Mouse (Mus musculus) fat pad, adult 2 months (tissue): ENCODE measurements around the gene Xlr5a.
"Not testable (repeated sequence)": the region's sequence is repeated elsewhere in the genome, so short reads cannot be mapped to it uniquely, and the experiment has no call there.

ENCODE experiments used
- DNase-seq: peaks from one replicate; pipeline ENCODE4 v3.0.0-alpha.2; 2011; ENCODE audit warnings: low read depth, low spot score; ENCODE audit errors: extremely low read depth

Xlr5a gene

GRCm38 (mm10) chrX:73292876-73293275 lies at the start of gene Xlr5a, which contains the start of gene Xlr5c:
TSS of gene Xlr5a (minus strand) at chrX:73292976.
TSS of gene Xlr5c (minus strand) at chrX:73292976.
- not testable (repeated sequence) for DNase-seq

- no peak for DNase-seq
Observed at GRCm38 (mm10) chrX:73342483-73342895, 49.7 kb upstream of the Xlr5a start, which contains the start of gene Zfp275. TSS of gene Zfp275 (plus strand) at chrX:73342621.

DNA sequence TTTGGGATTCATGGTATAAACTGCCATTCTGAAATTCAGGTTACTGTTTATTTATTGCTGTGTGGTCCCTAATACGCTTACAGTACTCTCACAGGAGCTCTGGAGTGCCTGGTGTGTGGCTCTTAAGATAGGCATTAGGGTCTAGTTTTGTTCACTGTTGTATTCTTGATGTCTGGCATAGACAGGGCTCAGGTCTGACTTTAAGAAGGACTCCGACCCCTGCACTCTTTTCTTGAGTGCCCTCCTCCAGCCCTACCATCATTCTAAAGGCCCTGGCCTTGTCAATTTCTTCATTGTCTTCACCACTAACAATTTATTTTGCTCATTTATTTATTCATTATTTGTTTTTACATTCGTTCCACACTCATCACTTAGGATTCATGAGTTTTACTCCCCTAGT lies 49.3 kb upstream of the Xlr5a start:
- DNase-seq = no peak

DNA sequence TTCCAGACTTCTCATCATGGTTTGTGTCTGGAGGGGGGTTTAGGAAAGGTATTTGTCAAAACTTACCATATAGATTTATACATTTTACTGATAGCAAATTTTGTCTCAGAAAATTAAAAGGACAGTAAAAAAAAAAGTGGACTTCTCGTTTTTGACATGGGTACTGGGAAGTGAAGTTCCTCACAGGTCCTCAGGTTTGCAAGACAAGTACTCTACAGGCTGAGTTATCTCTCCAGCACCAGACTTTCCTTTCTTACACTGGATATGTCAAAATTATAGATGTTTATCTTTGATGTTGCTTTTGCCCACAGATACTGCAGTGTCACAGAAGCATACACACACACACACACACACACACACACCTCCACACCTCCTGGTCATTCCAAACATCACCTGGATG lies 48.7 kb upstream of the Xlr5a start:
- DNase-seq = no peak

DNA sequence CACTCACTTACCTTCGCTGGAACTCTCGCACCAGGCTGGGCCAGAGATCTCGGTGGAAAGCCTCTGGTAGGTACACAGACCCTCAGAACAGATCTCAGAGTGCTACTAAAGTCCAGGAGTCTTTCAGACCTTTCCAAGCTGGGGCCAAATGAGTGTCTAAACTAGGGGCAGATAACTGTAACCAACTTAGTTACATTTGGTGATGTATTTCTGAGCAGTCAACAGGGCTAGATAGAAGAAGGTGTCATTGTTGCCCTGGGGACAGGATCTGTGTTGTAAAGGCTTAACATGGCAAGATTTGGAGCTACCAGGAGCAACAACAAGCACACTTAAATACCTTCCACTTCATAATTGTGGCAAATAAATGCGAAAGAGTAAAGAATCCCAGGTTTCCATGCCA lies 44.0 kb upstream of the Xlr5a start, which contains the start of gene Gm45015:
Gene Gm45015 (minus strand): TSS at position 101 of the 400 bp plus-strand sequence.
- no peak for DNase-seq

GRCm38 (mm10) chrX:73333548-73333947 lies 40.8 kb upstream of the Xlr5a start:
- DNase-seq = no peak

GRCm38 (mm10) chrX:73327215-73327614 lies 34.4 kb upstream of the Xlr5a start:
- DNase-seq = no peak

DNA sequence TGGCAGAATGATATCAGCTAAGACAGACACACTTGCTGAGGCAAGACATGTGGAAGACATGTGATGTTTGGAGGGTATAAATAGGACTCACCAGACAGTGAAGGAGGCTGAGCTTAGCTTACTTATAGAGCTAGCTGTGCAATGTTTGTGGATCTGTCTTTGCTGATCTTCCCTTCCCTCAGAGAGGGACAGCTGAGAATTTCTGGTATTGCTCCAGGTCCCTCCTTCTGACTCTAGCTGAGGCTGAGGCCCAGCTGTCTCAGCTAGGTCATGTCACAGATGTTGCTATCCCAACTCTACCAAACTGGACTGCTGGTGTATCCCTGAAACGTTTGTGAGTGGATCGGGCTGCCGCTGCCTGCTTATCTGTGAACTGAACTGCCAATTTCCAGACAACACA lies 28.3 kb upstream of the Xlr5a start:
- DNase-seq = no peak

DNA sequence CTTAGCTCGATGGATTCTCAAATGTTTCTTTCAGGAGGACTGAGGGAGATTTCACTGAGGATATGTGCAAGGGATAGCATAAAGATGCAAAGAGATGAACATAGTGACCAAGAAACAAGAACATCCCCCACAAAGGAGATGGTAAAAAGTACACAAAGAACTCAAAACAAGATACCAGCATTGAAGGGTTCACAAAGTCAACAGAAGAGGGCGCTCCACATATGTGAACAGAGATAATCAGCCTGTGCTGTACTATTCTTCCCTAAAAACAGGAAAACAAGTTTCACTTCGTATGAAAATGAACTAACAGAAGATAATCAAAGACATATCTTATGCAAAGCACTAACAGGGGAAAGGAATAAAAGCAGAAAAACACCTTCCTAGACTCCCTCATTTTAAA lies 19.7 kb upstream of the Xlr5a start:
- no peak for DNase-seq

DNA sequence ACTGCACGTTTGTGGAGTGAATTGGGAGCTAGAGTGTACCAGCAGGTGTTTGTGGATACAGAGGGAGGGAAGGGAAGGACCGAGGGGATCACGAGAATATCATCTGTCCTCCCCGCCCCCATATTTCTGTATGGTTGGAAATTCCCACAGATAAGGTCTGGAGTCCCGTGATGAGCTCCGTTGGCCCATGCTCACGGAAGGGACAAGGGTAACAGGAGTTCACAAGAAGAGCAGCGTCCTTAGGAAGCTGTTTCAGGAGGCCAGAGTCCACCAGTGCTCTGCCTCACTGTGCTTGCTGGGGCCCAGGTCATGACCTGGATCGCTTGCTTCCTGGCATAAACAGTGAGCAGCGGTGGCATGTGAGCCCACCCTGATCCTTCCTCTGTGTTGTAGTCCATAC lies 3.0 kb upstream of the Xlr5a start:
- not testable (repeated sequence) for DNase-seq

- DNase-seq = not testable (repeated sequence)
Observed at GRCm38 (mm10) chrX:73265270-73265669, 27.5 kb downstream of the Xlr5a start, which contains the start of gene Xlr3c. TSS of gene Xlr3c (minus strand) at chrX:73265390.

- DNase-seq = not testable (repeated sequence)
Observed at GRCm38 (mm10) chrX:73262428-73262827, 30.3 kb downstream of the Xlr5a start.

GRCm38 (mm10) chrX:73242821-73243325 lies 49.9 kb downstream of the Xlr5a start, which contains the start of gene Xlr4c:
TSS of gene Xlr4c (minus strand) at chrX:73243130.
- DNase-seq = not testable (repeated sequence)

- DNase-seq = no peak
Observed at GRCm38 (mm10) chrX:73229288-73229687, 63.5 kb downstream of the Xlr5a start.

GRCm38 (mm10) chrX:73228606-73229214 lies 64.1 kb downstream of the Xlr5a start:
- no peak for DNase-seq

DNA sequence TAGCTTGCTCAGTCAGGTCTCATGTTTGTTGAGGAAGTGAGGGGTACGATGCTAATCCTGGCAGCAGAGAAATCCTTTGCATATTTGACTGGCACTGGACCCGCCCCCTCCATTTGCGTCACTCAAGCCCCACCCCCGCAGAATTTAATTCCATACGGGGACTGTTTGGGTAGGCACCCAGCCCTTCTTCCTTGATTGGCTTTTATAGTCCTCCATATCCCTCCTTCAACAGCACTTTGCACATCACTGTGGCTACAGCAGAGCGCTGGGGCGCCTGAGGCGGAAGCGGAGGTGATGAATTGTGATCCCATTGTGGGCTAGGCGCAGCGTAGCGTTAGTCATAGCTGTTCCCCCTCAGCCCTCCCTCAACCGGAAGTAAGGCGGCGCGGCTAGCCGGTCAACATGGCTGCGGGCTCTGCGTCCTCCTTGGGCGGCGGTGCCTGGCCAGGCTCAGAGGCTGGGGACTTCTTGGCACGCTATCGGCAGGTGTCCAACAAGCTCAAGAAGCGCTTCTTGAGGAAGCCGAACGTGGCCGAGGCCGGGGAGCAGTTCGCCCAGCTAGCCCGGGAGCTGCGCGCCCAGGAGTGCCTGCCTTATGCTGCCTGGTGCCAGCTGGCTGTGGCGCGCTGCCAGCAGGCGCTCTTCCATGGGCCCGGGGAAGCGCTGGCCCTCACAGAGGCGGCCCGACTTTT lies 64.7 kb downstream of the Xlr5a start, which contains the start of gene F8a:
Gene F8a (plus strand): TSS at position 378 of the 692 bp plus-strand sequence.
- no peak for DNase-seq

- no peak for DNase-seq
Observed at GRCm38 (mm10) chrX:73225365-73225764, 67.4 kb downstream of the Xlr5a start.

DNA sequence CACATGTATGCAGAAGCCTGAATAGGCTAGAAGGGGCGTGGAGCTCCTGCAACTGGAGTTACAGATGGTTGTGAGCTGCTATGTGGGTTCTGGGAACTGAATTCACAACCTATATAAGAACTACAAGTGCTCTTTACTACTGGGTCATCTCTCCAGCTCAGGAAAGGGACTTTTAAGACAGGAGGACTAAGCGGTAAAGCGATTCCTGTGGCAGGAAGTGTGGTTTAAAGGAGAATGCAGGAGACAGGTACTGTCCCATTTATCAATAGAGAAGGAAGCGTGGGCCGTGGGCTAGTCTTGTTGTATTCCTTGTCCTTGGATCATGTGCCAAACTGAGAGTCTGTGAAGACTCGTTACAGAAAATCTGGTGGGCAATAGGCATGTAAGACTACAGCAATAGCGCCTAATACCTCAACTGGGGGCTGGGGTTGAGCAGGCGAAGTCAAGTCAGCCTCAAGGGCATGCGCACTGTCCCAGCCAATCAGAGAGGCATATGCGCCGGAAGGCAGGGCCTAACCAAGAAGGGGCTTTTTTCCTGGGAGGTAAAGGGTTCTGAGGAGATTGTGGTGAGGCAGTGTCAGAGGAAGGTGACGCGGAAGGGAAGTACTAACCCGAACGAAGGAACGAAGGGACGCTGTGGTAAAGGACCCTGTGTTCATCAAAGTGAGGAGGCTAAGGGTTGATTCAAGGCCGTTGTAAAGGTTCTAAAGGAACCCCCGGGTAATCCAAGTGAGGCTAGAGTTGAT lies 78.8 kb downstream of the Xlr5a start, which contains the start of gene Xlr4b:
Gene Xlr4b (plus strand): TSS at position 515 of the 746 bp plus-strand sequence.
- not testable (repeated sequence) for DNase-seq

GRCm38 (mm10) chrX:73191934-73192333 lies 100.8 kb downstream of the Xlr5a start, which contains the start of gene Xlr3b:
TSS of gene Xlr3b (plus strand) at chrX:73192207.
- DNase-seq = not testable (repeated sequence)

GRCm38 (mm10) chrX:73176889-73177288 lies 115.9 kb downstream of the Xlr5a start, which contains the start of gene Spin2d:
TSS of gene Spin2d (minus strand) at chrX:73176989.
- DNase-seq = not testable (repeated sequence)

- not testable (repeated sequence) for DNase-seq
Observed at GRCm38 (mm10) chrX:73149350-73149749, 143.4 kb downstream of the Xlr5a start, which contains the start of gene DXBay18. TSS of gene DXBay18 (minus strand) at chrX:73149450.
